Mouse (Mus musculus): ENCODE measurements around the gene P4hb. TPM values are rescaled to one million over a fixed set of nuclear protein-coding genes. Genes with fewer than 3 reads are reported as not detected.

P4hb gene
- total and polyA plus RNA-seq, 3 experiments = 563 to 1,152 (median 625) TPM

DNA sequence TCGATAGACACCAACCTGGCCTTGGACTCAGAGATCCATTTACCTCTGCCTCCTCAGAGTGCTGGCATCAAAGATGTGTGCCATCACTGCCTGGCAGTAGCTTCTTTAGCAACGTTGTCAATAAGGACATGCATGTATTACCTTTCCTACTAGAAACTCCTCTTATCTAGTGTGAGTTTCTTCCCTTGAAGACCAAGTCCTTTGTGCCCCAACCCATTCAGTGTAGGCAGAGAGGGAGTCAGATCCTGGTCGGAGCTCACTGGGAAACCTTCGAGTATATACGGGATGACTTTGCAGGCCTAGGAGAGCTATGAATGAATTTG, 1.2 kb upstream of the P4hb start:
- Histone ChIP-seq H3K4me1 (ENCODE audit: control insufficient read depth in 1 of 2, insufficient read depth in 2 of 2, low read length in 2 of 2) (peaks cover 5 to 18% of the 10 kb centered on the region in 2 experiments), H3K36me3 (ENCODE audit: control insufficient read depth in 1 of 2, insufficient read depth in 2 of 2, low read length in 2 of 2) (peaks cover 6 to 28% of the 10 kb centered on the region in 2 experiments), H3K27ac (ENCODE audit: control insufficient read depth, low read depth, low read length) (peak overlapping the region; percentile 15)

DNA sequence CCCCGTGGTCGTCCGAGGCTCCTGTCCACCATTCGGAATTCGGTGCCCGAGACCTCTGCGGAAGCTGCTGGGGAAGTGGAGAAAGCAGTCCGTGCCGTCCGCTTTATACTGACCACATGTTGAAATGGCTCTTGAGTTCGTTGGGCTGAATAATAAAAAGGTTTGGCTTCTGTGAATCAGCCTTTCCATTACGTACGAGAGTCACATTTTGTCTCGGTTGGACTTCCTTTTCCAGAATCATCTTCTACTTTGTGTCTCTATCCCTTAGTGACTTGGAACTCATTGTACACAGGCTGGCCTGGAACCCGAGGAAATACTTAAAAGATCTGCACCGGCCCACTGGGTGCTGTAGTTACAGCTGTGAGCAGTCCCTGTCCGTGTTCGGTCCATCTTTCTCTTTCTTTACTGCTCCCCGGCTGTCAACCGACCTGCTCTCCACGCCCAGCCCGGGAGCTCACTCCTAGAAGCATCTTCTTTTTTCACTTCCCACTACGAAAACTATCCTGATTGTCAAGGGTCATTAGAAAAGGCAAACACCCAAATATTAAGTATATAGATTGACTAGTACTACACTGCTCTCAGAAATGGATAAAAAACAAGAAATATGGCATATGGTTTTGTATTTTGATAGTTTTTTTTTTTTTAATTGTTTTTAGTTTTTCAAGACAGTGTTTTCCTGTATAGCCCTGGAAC, 678 bp upstream of the P4hb start:
- Histone ChIP-seq H3K4me1 (ENCODE audit: control insufficient read depth in 1 of 2, insufficient read depth in 2 of 2, low read length in 2 of 2) (peaks cover 5 to 16% of the 10 kb centered on the region in 2 experiments), H3K27ac (ENCODE audit: control insufficient read depth, low read depth, low read length) (peak overlapping the region; percentile 84)
- no peak for DNase-seq (ENCODE audit: low read depth, low spot score)

More for the DNA sequence above, 1.2 kb upstream of the P4hb start:
- peak; percentile 68 for DNase-seq (ENCODE audit: low read depth, low spot score)
- no peaks in the 10 kb centered on the region for H3K27me3 ChIP-seq (ENCODE audit: control insufficient read depth in 1 of 2, insufficient read depth in 2 of 2, low read length in 2 of 2)
- peak overlapping the region; percentile 92 for H3K9ac ChIP-seq (ENCODE audit: control insufficient read depth, low read depth, low read length, poor library complexity, severe bottlenecking)
- TF ChIP-seq POLR2AphosphoS2 (IDR thresholded peaks at IDR 0.05; ENCODE audit: low read length) (0 out of 2 replicates have a peak, but pooled peaks have one; percentile 5), GATA1 (IDR thresholded peaks at IDR 0.05; ENCODE audit: low read depth, low read length) (0 out of 2 replicates have a peak, but pooled peaks have one; percentile 10), ZNF384 (IDR thresholded peaks at IDR 0.05; ENCODE audit: low read depth, low read length) (no peak; the same call in 1 of the 2 replicates), SMC3 (IDR thresholded peaks at IDR 0.05; ENCODE audit: low read depth, low read length) (no peak), ZKSCAN1 (IDR thresholded peaks at IDR 0.05; ENCODE audit: low read depth, low read length) (no peak), EP300 (IDR thresholded peaks at IDR 0.05; ENCODE audit: low read depth in 1 of 2, low read length in 2 of 2) (0 out of 4 replicates have a peak, but pooled peaks of 1 of the 2 experiments have one; percentile 8), TBP (IDR thresholded peaks at IDR 0.05; ENCODE audit: low read depth, low read length) (0 out of 2 replicates have a peak, but pooled peaks have one; percentile 18)
- no peaks in the 10 kb centered on the region for H3K9me3 ChIP-seq (replicated peaks; ENCODE audit: insufficient read depth, low read length)
- peak overlapping the region; percentile 79 to 88 for H3K4me3 ChIP-seq (ENCODE audit: control insufficient read depth in 1 of 2, insufficient read depth in 1 of 2, low read depth in 2 of 2, low read length in 2 of 2)
- peaks cover 43% of the 10 kb centered on the region for H3K79me2 ChIP-seq (ENCODE audit: control insufficient read depth, insufficient read depth, low read length, poor library complexity)

DNA sequence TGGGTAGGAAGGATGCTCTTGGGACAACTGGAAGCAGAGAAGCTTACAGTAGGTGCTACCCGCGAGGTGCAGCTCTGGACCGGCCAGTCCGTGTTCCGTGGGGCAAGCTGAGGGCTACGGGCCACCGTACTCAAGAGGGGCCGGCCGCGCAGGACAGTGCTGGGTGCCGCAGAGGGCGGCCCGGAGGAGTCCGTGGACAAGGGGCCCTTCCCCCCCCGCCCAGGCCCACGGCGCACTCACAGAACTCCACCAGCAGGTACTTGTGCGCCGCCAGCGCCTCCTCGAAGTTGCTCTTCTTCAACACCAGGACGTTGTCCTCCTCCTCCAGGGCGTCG, 669 bp downstream of the P4hb start:
- peaks cover 15 to 28% of the 10 kb centered on the region in 2 experiments for H3K36me3 ChIP-seq (ENCODE audit: control insufficient read depth in 1 of 2, insufficient read depth in 2 of 2, low read length in 2 of 2)
- no peak for DNase-seq (ENCODE audit: low read depth, low spot score)
- TF ChIP-seq MXI1 (IDR thresholded peaks at IDR 0.05; ENCODE audit: low read depth, low read length) (no peak), RAD21 (IDR thresholded peaks at IDR 0.05; ENCODE audit: low read depth, low read length) (no peak), SIN3A (IDR thresholded peaks at IDR 0.05; ENCODE audit: low read length) (no peak; the same call in 1 of the 2 replicates), BHLHE40 (IDR thresholded peaks at IDR 0.05; ENCODE audit: borderline replicate concordance, low read depth, low read length) (no peak), UBTF (IDR thresholded peaks at IDR 0.05; ENCODE audit: borderline replicate concordance, insufficient read depth, low read depth, low read length) (no peak), CHD1 (IDR thresholded peaks at IDR 0.05; ENCODE audit: low read depth, low read length) (no peak; the same call in 1 of the 2 replicates), NRF1 (IDR thresholded peaks at IDR 0.05; ENCODE audit: insufficient read depth, low read depth, low read length, poor library complexity, severe bottlenecking) (no peak), RCOR1 (IDR thresholded peaks at IDR 0.05; ENCODE audit: low read depth, low read length) (no peak), JUND (IDR thresholded peaks at IDR 0.05; ENCODE audit: low read depth, low read length) (no peak), MAFK (IDR thresholded peaks at IDR 0.05; ENCODE audit: borderline replicate concordance, low read depth, low read length) (no peak), MYB (IDR thresholded peaks at IDR 0.05; ENCODE audit: low read depth, low read length) (no peak), TAL1 (IDR thresholded peaks at IDR 0.05; ENCODE audit: low read length) (no peak), MYC (IDR thresholded peaks at IDR 0.05; ENCODE audit: low read depth, low read length) (no peak; the same call in 1 of the 2 replicates), ETS1 (IDR thresholded peaks at IDR 0.05; ENCODE audit: low read depth, low read length) (no peak), E2F4 (IDR thresholded peaks at IDR 0.05; ENCODE audit: borderline replicate concordance, low read depth, low read length) (no peak)

More for the DNA sequence above, 678 bp upstream of the P4hb start:
- H3K79me2 ChIP-seq (ENCODE audit: control insufficient read depth, insufficient read depth, low read length, poor library complexity) = peaks cover 38% of the 10 kb centered on the region
- H3K4me3 ChIP-seq (ENCODE audit: control insufficient read depth in 1 of 2, insufficient read depth in 1 of 2, low read depth in 2 of 2, low read length in 2 of 2) = peak overlapping the region; percentile 79 to 88
- no peaks in the 10 kb centered on the region for H3K27me3 ChIP-seq (ENCODE audit: control insufficient read depth in 1 of 2, insufficient read depth in 2 of 2, low read length in 2 of 2)
- H3K36me3 ChIP-seq (ENCODE audit: control insufficient read depth in 1 of 2, insufficient read depth in 2 of 2, low read length in 2 of 2) = peaks cover 5 to 28% of the 10 kb centered on the region in 2 experiments
- H3K9me3 ChIP-seq (replicated peaks; ENCODE audit: insufficient read depth, low read length) = no peaks in the 10 kb centered on the region
- TF ChIP-seq ZNF384 (IDR thresholded peaks at IDR 0.05; ENCODE audit: low read depth, low read length) (peak; percentile 48; the same call in 1 of the 2 replicates), CHD1 (IDR thresholded peaks at IDR 0.05; ENCODE audit: low read depth, low read length) (peak; percentile 91; the same call in 1 of the 2 replicates), ZC3H11A (IDR thresholded peaks at IDR 0.05; ENCODE audit: low read depth, low read length) (no peak), HCFC1 (IDR thresholded peaks at IDR 0.05; ENCODE audit: low read depth, low read length) (no peak; the same call in 1 of the 2 replicates), BHLHE40 (IDR thresholded peaks at IDR 0.05; ENCODE audit: borderline replicate concordance, low read depth, low read length) (no peak), SIN3A (IDR thresholded peaks at IDR 0.05; ENCODE audit: low read length) (peak; percentile 43), MXI1 (IDR thresholded peaks at IDR 0.05; ENCODE audit: low read depth, low read length) (peak; percentile 48), ETS1 (IDR thresholded peaks at IDR 0.05; ENCODE audit: low read depth, low read length) (0 out of 2 replicates have a peak, but pooled peaks have one; percentile 14), MYB (IDR thresholded peaks at IDR 0.05; ENCODE audit: low read depth, low read length) (0 out of 2 replicates have a peak, but pooled peaks have one; percentile 9)
- H3K9ac ChIP-seq (ENCODE audit: control insufficient read depth, low read depth, low read length, poor library complexity, severe bottlenecking) = peak overlapping the region; percentile 92

More for the DNA sequence above, 669 bp downstream of the P4hb start:
- peak overlapping the region; percentile 70 for H3K27ac ChIP-seq (ENCODE audit: control insufficient read depth, low read depth, low read length)
- H3K4me1 ChIP-seq (ENCODE audit: control insufficient read depth in 1 of 2, insufficient read depth in 2 of 2, low read length in 2 of 2) = peaks cover 5 to 16% of the 10 kb centered on the region in 2 experiments
- no peaks in the 10 kb centered on the region for H3K9me3 ChIP-seq (replicated peaks; ENCODE audit: insufficient read depth, low read length)
- H3K4me3 ChIP-seq (ENCODE audit: control insufficient read depth in 1 of 2, insufficient read depth in 1 of 2, low read depth in 2 of 2, low read length in 2 of 2) = peak overlapping the region; percentile 85 to 94
- H3K27me3 ChIP-seq (ENCODE audit: control insufficient read depth in 1 of 2, insufficient read depth in 2 of 2, low read length in 2 of 2) = no peaks in the 10 kb centered on the region
- peak overlapping the region; percentile 81 for H3K9ac ChIP-seq (ENCODE audit: control insufficient read depth, low read depth, low read length, poor library complexity, severe bottlenecking)
- H3K79me2 ChIP-seq (ENCODE audit: control insufficient read depth, insufficient read depth, low read length, poor library complexity) = peaks cover 44% of the 10 kb centered on the region
